Mouse (Mus musculus) limb, embryonic 15.5 days (tissue): ENCODE measurements around the gene Suox. TPM values are rescaled to one million over a fixed set of nuclear protein-coding genes. Genes with fewer than 3 reads are reported as not detected.
A peak's percentile ranks its signal among the peaks of the same experiment; 100 is the strongest.

Experiments
- ATAC-seq: fragments of 200-750 bp; cut with Nextera tagmentation; 2 replicates; pipeline ENCODE4 v1.8.0; 2017; ENCODE audit warnings: low read depth, moderate TSS enrichment; ENCODE audit not compliant: insufficient number of reproducible peaks, low FRiP score, low TSS enrichment
- H3K27ac ChIP-seq: fragments of 300-500 bp; sonication (generic); 2 replicates; pipeline ENCODE4 v1.5.1; 2015; ENCODE audit warnings: moderate library complexity, mild to moderate bottlenecking, inconsistent platforms
- H3K27me3 ChIP-seq: fragments of 300-500 bp; sonication (generic); 2 replicates; pipeline ENCODE4 v1.6.1; 2015; ENCODE audit warnings: inconsistent platforms
- H3K36me3 ChIP-seq: fragments of 300-500 bp; sonication (generic); 2 replicates; pipeline ENCODE4 v1.6.1; 2015; ENCODE audit warnings: inconsistent platforms
- H3K4me1 ChIP-seq: fragments of 300-500 bp; sonication (generic); 2 replicates; pipeline ENCODE4 v1.6.1; 2015; ENCODE audit warnings: inconsistent platforms
- H3K4me2 ChIP-seq: fragments of 300-500 bp; sonication (generic); 2 replicates; pipeline ENCODE4 v1.6.1; 2015; ENCODE audit warnings: mild to moderate bottlenecking, inconsistent platforms
- H3K4me3 ChIP-seq: fragments of 300-500 bp; sonication (generic); 2 replicates; pipeline ENCODE4 v1.5.1; 2015; ENCODE audit warnings: mild to moderate bottlenecking, inconsistent platforms
- H3K9ac ChIP-seq: fragments of 300-500 bp; sonication (generic); 2 replicates; pipeline ENCODE4 v1.6.1; 2015; ENCODE audit warnings: inconsistent platforms
- H3K9me3 ChIP-seq: fragments of 300-500 bp; sonication (generic); 2 replicates; pipeline ENCODE4 v1.6.1; 2016; ENCODE audit warnings: inconsistent platforms
- WGBS: fragments of 180-500 bp; shearing (Covaris S2); methylation state at CpG from one replicate; pipeline ENCODE4 v1.1.7; 2015; 5-methylcytosine and 5-hydroxymethylcytosine counted together
- polyA plus RNA-seq: library from polyadenylated mRNA; unstranded; fragments of >200 nt; fragmentation: Nextera tagmentation; extraction: Ambion mirVana; gene quantifications from 2 replicates; pipeline ENCODE4 v1.2.1, GENCODE M21; 2015

The Suox gene
- polyA plus RNA-seq, 1 experiment from 2014 or later: 22.1 TPM

- no peak for ATAC-seq
- Histone ChIP-seq H3K27me3 (no peaks in the 10 kb centered on the region), H3K4me3 (no peak overlapping the region), H3K4me2 (no peak overlapping the region), H3K4me1 (peaks cover 5% of the 10 kb centered on the region), H3K9ac (no peak overlapping the region), H3K27ac (no peak overlapping the region), H3K36me3 (peaks cover 25% of the 10 kb centered on the region), H3K9me3 (no peaks in the 10 kb centered on the region)
- WGBS: 89% methylated on average over 4 of the region's 4 CpGs
Observed at GRCm38 (mm10) chr10:128622702-128623101, 51.2 kb downstream of the Suox start.

GRCm38 (mm10) chr10:128621986-128622520, 51.8 kb downstream of the Suox start:
- 71% methylated on average over 3 of the region's 3 CpGs for WGBS
- H3K9me3 ChIP-seq: no peaks in the 10 kb centered on the region
- H3K4me2 ChIP-seq: no peak overlapping the region
- no peaks in the 10 kb centered on the region for H3K27me3 ChIP-seq
- ATAC-seq: no peak
- H3K9ac ChIP-seq: no peak overlapping the region
- H3K4me1 ChIP-seq: peaks cover 5% of the 10 kb centered on the region
- H3K36me3 ChIP-seq: peaks cover 25% of the 10 kb centered on the region
- no peak overlapping the region for H3K4me3 ChIP-seq
- peak overlapping the region; percentile 22; the same call in 1 of the 2 replicates for H3K27ac ChIP-seq

GRCm38 (mm10) chr10:128620241-128620640, 53.6 kb downstream of the Suox start:
- H3K4me3 ChIP-seq: no peak overlapping the region
- no peaks in the 10 kb centered on the region for H3K9me3 ChIP-seq
- H3K27me3 ChIP-seq: no peaks in the 10 kb centered on the region
- ATAC-seq: no peak
- H3K27ac ChIP-seq: no peak overlapping the region
- peaks cover 2% of the 10 kb centered on the region for H3K4me1 ChIP-seq
- peaks cover 23% of the 10 kb centered on the region for H3K36me3 ChIP-seq
- no peak overlapping the region for H3K4me2 ChIP-seq
- no peak overlapping the region for H3K9ac ChIP-seq

Other genes with a start within 250 kb of the Suox start
- 80.7 and 84.4 TPM in 2 replicates for gene Smarcc2, start 214.8 kb downstream of the Suox start, polyA plus RNA-seq
- 1,269 and 1,341 TPM in 2 replicates for gene Myl6, start 179.9 kb downstream of the Suox start, polyA plus RNA-seq
- gene Myl6b, start 175.4 kb downstream of the Suox start, polyA plus RNA-seq: 4.7 and 7.4 TPM in 2 replicates
- gene Esyt1, start 148.2 kb downstream of the Suox start, polyA plus RNA-seq: 42.8 and 44.9 TPM in 2 replicates
- 13.2 and 15.4 TPM in 2 replicates for gene Zc3h10, start 126.3 kb downstream of the Suox start, polyA plus RNA-seq
- 3,349 and 4,229 TPM in 2 replicates for gene Rpl41, start 124.8 kb downstream of the Suox start, polyA plus RNA-seq
- gene Pa2g4, start 108.1 kb downstream of the Suox start, polyA plus RNA-seq: 194 and 209 TPM in 2 replicates
- gene Erbb3, start 84.4 kb downstream of the Suox start, polyA plus RNA-seq: 20.4 and 20.8 TPM in 2 replicates
- 584 and 840 TPM in 2 replicates for gene Rps26, start 47.3 kb downstream of the Suox start, polyA plus RNA-seq
- gene Ikzf4, start 28.1 kb downstream of the Suox start, polyA plus RNA-seq: 3.5 and 4.1 TPM in 2 replicates
- gene Rab5b, start 22.2 kb upstream of the Suox start, polyA plus RNA-seq: 90.6 and 97.4 TPM in 2 replicates
- 6.5 and 9.5 TPM in 2 replicates for gene Pmel, start 30.1 kb upstream of the Suox start, polyA plus RNA-seq
- gene Cdk2, start 31.0 kb upstream of the Suox start, polyA plus RNA-seq: 108 and 110 TPM in 2 replicates
- 26.0 and 26.4 TPM in 2 replicates for gene Dgka, start 70.8 kb upstream of the Suox start, polyA plus RNA-seq
- gene Pym1, start 73.8 kb upstream of the Suox start, polyA plus RNA-seq: 33.7 and 34.4 TPM in 2 replicates
- gene Mmp19, start 116.8 kb upstream of the Suox start, polyA plus RNA-seq: 1.7 and 2.5 TPM in 2 replicates
- gene Dnajc14, start 130.0 kb upstream of the Suox start, polyA plus RNA-seq: 64.2 and 65.8 TPM in 2 replicates
- gene Tmem198b, start 130.3 kb upstream of the Suox start, polyA plus RNA-seq: 24.3 and 24.4 TPM in 2 replicates
- 180 and 182 TPM in 2 replicates for gene Sarnp, start 143.3 kb upstream of the Suox start, polyA plus RNA-seq
- 64.8 and 66.3 TPM in 2 replicates for gene Ormdl2, start 147.6 kb upstream of the Suox start, polyA plus RNA-seq
- 5.9 and 6.2 TPM in 2 replicates for gene Gdf11, start 217.6 kb upstream of the Suox start, polyA plus RNA-seq
- gene Cd63, start 226.9 kb upstream of the Suox start, polyA plus RNA-seq: 1,128 and 1,135 TPM in 2 replicates
- gene Rdh5, start 248.8 kb upstream of the Suox start, polyA plus RNA-seq: 13.6 and 16.8 TPM in 2 replicates
- gene Bloc1s1, start 250.0 kb upstream of the Suox start, polyA plus RNA-seq: 225 and 234 TPM in 2 replicates